Mouse (Mus musculus): ENCODE results near the gene Tmed10.

- TF ChIP-seq POLR2A (IDR thresholded peaks at IDR 0.05; ENCODE audit: borderline replicate concordance, extremely low read depth, low read depth, low read length) (no peak), CTCF (IDR thresholded peaks at IDR 0.05; ENCODE audit: insufficient read depth, low read length) (peak; percentile 21; the same call in 1 of the 2 replicates)
Measured at GRCm38 (mm10) chr12:85346374-85346773, 28.3 kb downstream of the Tmed10 start.

Measured in lung, adult 2 months (tissue).